Comparison of ENCODE assay signal across 8 mouse cellular contexts in the genomic region with DNA sequence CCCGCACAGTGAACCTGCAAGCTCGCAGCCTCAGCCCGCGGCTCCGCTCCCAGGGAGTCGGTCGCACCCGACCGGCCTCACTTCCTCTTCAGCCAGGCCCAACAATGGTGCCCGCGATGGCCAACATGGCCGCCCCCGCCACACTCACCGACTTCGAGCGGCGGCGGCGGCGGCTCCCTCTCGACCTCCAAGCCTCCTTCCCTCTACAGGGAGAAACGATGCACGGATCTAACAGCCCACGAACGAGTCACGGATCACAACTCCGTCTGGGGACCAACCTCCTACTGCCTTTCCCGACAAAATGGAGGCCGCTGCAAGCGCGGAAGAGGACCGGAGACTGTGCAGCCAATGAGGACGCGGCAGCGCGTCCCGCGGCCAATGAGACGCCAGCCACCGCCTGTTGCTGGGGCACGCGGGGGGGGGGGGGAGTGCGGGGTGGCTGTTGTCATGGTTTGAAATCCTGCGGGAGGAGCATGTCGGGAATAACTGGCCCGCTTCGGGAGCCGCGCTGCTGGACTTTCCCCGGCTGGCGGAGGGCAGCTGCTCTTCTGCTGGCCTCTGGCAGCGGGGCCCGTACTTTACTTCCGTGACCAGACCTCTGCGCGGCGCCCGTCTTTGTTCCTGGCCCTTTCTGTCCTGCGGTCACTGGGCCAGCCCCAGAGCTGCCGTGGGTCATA. TPM values are rescaled to one million over a fixed set of nuclear protein-coding genes. Genes with fewer than 3 reads are reported as not detected.
DNase-seq lines count a peak whose midpoint lies in the region; ATAC-seq and TF ChIP-seq lines count a peak whose summit lies in the region.

Gene Pnrc2 (minus strand): TSS at position 325 of the 677 bp plus-strand sequence.

- H3K9ac ChIP-seq in ES-Bruce4 (ENCODE audit: low read depth, poor library complexity, severe bottlenecking) = peak within 1 kb of the TSS; percentile 87
- H3K9ac ChIP-seq in forebrain, embryonic 13.5 days = peak within 1 kb of the TSS; percentile 95
- H3K9ac ChIP-seq in neural tube, embryonic 15.5 days (replicated peaks) = peak within 1 kb of the TSS; percentile 72

- H3K27ac ChIP-seq in ES-Bruce4 (ENCODE audit: insufficient read depth, low read length) = peak within 1 kb of the TSS; percentile 77
- peak within 1 kb of the TSS; percentile 99 for H3K27ac ChIP-seq in forebrain, embryonic 13.5 days
- H3K27ac ChIP-seq in neural tube, embryonic 15.5 days (replicated peaks) = peak within 1 kb of the TSS; percentile 98

- peak; percentile 96 for ATAC-seq in forebrain, embryonic 13.5 days
- peak; percentile 96 for ATAC-seq in neural tube, embryonic 15.5 days (ENCODE audit: low FRiP score)

- no peaks in the 10 kb centered on the region for H3K9me3 ChIP-seq in ES-Bruce4 (replicated peaks; ENCODE audit: control insufficient read depth, insufficient read depth, low read length, poor library complexity, severe bottlenecking)
- H3K9me3 ChIP-seq in forebrain, embryonic 13.5 days (replicated peaks) = no peaks in the 10 kb centered on the region
- H3K9me3 ChIP-seq in neural tube, embryonic 15.5 days (replicated peaks) = no peaks in the 10 kb centered on the region

- intact Hi-C loops in heart, postnatal 10 days (cut with DNase I) = loop anchor here (1.0 kb wide), 1 partner anchor 17 kb away; no protein-coding TSS in a partner anchor

- TF ChIP-seq EP300 in ES-Bruce4 (IDR thresholded peaks at IDR 0.05; ENCODE audit: insufficient read depth, low read depth, low read length) = no peak

- TF ChIP-seq CTCF in ES-Bruce4 (IDR thresholded peaks at IDR 0.05; ENCODE audit: low read depth, low read length) = no peak

- peaks cover 3% of the 10 kb centered on the region for H3K4me1 ChIP-seq in ES-Bruce4 (ENCODE audit: control insufficient read depth, insufficient read depth, low read length)
- H3K4me1 ChIP-seq in forebrain, embryonic 13.5 days = peaks cover 64% of the 10 kb centered on the region
- H3K4me1 ChIP-seq in neural tube, embryonic 15.5 days = peaks cover 54% of the 10 kb centered on the region

- peak; percentile 74 for TF ChIP-seq POLR2A in ES-Bruce4 (IDR thresholded peaks at IDR 0.05; ENCODE audit: insufficient read depth, low read length)

- no peaks in the 10 kb centered on the region for H3K27me3 ChIP-seq in ES-Bruce4 (ENCODE audit: control insufficient read depth, insufficient read depth, low read length, poor library complexity, severe bottlenecking)
- no peaks in the 10 kb centered on the region for H3K27me3 ChIP-seq in forebrain, embryonic 13.5 days
- H3K27me3 ChIP-seq in neural tube, embryonic 15.5 days (replicated peaks) = no peaks in the 10 kb centered on the region

- DNase-seq in c-Kit-positive CD71-positive TER-119-positive erythroid progenitor cells, embryonic 14.5 days (ENCODE audit: low spot score) = peak; percentile 89
- peak; percentile 93 to 94 for DNase-seq in heart, postnatal 10 days
- DNase-seq in layer of hippocampus, adult 11-12 months (ENCODE audit: low spot score) = peak; percentile 92
- peak; percentile 90 to 92 for DNase-seq in lung, adult 18-20 months
- peak; percentile 93 for DNase-seq in testis, postnatal 14 days (ENCODE audit: low spot score)

- WGBS in forebrain, embryonic 13.5 days = under 1% methylated on average over 57 of the region's 60 CpGs
- under 1% methylated on average over 54 of the region's 60 CpGs for WGBS in neural tube, embryonic 15.5 days

- peaks cover 35% of the 10 kb centered on the region for H3K36me3 ChIP-seq in ES-Bruce4 (ENCODE audit: control insufficient read depth, insufficient read depth, low read length, poor library complexity, severe bottlenecking)
- peaks cover 28% of the 10 kb centered on the region; the same call in 1 of the 2 replicates for H3K36me3 ChIP-seq in forebrain, embryonic 13.5 days (ENCODE audit: poor library complexity, severe bottlenecking)
- peaks cover 6% of the 10 kb centered on the region; the same call in 1 of the 2 replicates for H3K36me3 ChIP-seq in neural tube, embryonic 15.5 days

- peak within 1 kb of the TSS; percentile 85 for H3K4me3 ChIP-seq in ES-Bruce4 (ENCODE audit: low read depth, low read length)
- H3K4me3 ChIP-seq in forebrain, embryonic 13.5 days = peak within 1 kb of the TSS; percentile 79
- H3K4me3 ChIP-seq in neural tube, embryonic 15.5 days (replicated peaks) = peak within 1 kb of the TSS; percentile 72

- H3K4me2 ChIP-seq in forebrain, embryonic 13.5 days = peak within 1 kb of the TSS; percentile 84
- peak within 1 kb of the TSS; percentile 89 for H3K4me2 ChIP-seq in neural tube, embryonic 15.5 days

RNA-seq across cellular contexts. Expression of gene Pnrc2, which starts in this region (rescaled TPM):
- 77.4 and 84.4 TPM in 2 replicates for polyA plus RNA-seq in ES-Bruce4 (2011; ENCODE audit: insufficient read depth, insufficient read length, low read depth, missing spikeins)
- polyA plus RNA-seq in forebrain, embryonic 13.5 days (2015; fragmentation: Nextera tagmentation; extraction: Ambion mirVana) = 180 and 185 TPM in 2 replicates
- 100 to 1,000 TPM in 1 of 2 experiments, 10 to 100 TPM in 1; 99.4 to 105 TPM for total RNA-seq in heart, postnatal 10 days (2021)
- 82.1 and 114 TPM in 2 replicates for polyA plus RNA-seq in neural tube, embryonic 15.5 days (2015; fragmentation: Nextera tagmentation; extraction: Ambion mirVana)

Comparison
In these comparisons a context has a peak if more than half of its experiments do, and no peak if none do; other contexts are left out.
1. Peak in every context shown above with its lines: DNase-seq, ATAC-seq, H3K4me3 ChIP-seq and H3K27ac ChIP-seq.